Mouse (Mus musculus) heart, embryonic 16.5 days (tissue): Measurements from ENCODE around the gene Sstr4. TPM values are rescaled to one million over a fixed set of nuclear protein-coding genes. Genes with fewer than 3 reads are reported as not detected.

ENCODE experiments used
- ATAC-seq: fragments of 200-750 bp; cut with Nextera tagmentation; replicated peaks from 2 replicates; pipeline ENCODE4 v1.8.0; 2017; ENCODE audit warnings: moderate number of reproducible peaks; ENCODE audit not compliant: insufficient read depth, low FRiP score; ENCODE audit errors: extremely low read depth
- H3K27ac ChIP-seq: fragments of 300-500 bp; sonication (generic); 2 replicates; pipeline ENCODE4 v1.5.1; 2014; ENCODE audit warnings: mild to moderate bottlenecking, low read length, control low read depth, moderate library complexity
- H3K27me3 ChIP-seq: fragments of 300-500 bp; sonication (generic); 2 replicates; pipeline ENCODE4 v1.6.1; 2014; ENCODE audit warnings: low read length, mixed read lengths; ENCODE audit not compliant: control insufficient read depth, insufficient read depth
- H3K36me3 ChIP-seq: fragments of 300-500 bp; sonication (generic); 2 replicates; pipeline ENCODE4 v1.6.1; 2014; ENCODE audit not compliant: control insufficient read depth, insufficient read depth
- H3K4me1 ChIP-seq: fragments of 300-500 bp; sonication (generic); 2 replicates; pipeline ENCODE4 v1.6.1; 2014; ENCODE audit warnings: low read length, mixed read lengths; ENCODE audit not compliant: control insufficient read depth, insufficient read depth
- H3K4me2 ChIP-seq: fragments of 300-500 bp; sonication (generic); 2 replicates; pipeline ENCODE4 v1.6.1; 2014; ENCODE audit warnings: low read depth, mild to moderate bottlenecking, control low read depth, low read length
- H3K4me3 ChIP-seq: fragments of 300-500 bp; sonication (generic); 2 replicates; pipeline ENCODE4 v1.5.1; 2014; ENCODE audit warnings: mild to moderate bottlenecking, control low read depth, low read length
- H3K9ac ChIP-seq: fragments of 300-500 bp; sonication (generic); 2 replicates; pipeline ENCODE4 v1.6.1; 2014; ENCODE audit warnings: low read length, control low read depth
- H3K9me3 ChIP-seq: fragments of 300-500 bp; sonication (generic); replicated peaks from 2 replicates; pipeline ENCODE4 v1.6.1; 2016; ENCODE audit warnings: low read length; ENCODE audit not compliant: control insufficient read depth
- WGBS: fragments of 180-500 bp; shearing (Covaris S2); extraction: QIAGEN DNeasy Blood & Tissue Kit; methylation state at CpG from one replicate; pipeline ENCODE4 v1.1.7; 2014; 5-methylcytosine and 5-hydroxymethylcytosine counted together
- polyA plus RNA-seq: library from polyadenylated mRNA; unstranded; fragments of >200 nt; fragmentation: Nextera tagmentation; extraction: Ambion mirVana; gene quantifications from 2 replicates; pipeline ENCODE4 v1.2.1, GENCODE M21; 2015

Gene Sstr4
- polyA plus RNA-seq, 1 experiment from 2014 or later, result 0.38 TPM

DNA sequence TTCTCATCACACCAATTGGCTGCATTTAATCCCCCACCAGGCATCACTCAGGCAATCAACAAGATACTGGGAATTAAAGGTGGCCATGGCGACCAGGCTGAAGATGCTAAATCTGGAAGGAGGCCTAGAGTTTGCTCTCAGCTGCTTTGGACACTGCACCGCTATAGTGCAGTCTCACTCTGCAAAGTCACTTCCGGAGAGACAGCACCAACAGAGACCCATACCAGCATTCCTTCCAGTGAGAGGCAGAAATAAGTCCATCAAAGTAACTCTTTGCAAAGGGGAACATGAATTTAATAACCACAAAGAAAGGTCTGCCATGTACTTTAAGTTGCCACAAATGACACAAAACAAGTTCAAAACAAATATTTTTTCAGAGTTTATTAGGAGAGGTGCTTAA is 41.1 kb downstream of the Sstr4 start:
- no peaks in the 10 kb centered on the region for H3K27me3 ChIP-seq
- no peak for ATAC-seq
- WGBS, result 37% methylated on average over 3 of the region's 3 CpGs
- no peaks in the 10 kb centered on the region for H3K9me3 ChIP-seq
- H3K27ac ChIP-seq, result no peak overlapping the region
- no peaks in the 10 kb centered on the region for H3K36me3 ChIP-seq
- no peak overlapping the region for H3K9ac ChIP-seq
- no peaks in the 10 kb centered on the region for H3K4me1 ChIP-seq
- peak overlapping the region; percentile 25; the same call in 1 of the 2 replicates for H3K4me2 ChIP-seq
- H3K4me3 ChIP-seq, result no peak overlapping the region

DNA sequence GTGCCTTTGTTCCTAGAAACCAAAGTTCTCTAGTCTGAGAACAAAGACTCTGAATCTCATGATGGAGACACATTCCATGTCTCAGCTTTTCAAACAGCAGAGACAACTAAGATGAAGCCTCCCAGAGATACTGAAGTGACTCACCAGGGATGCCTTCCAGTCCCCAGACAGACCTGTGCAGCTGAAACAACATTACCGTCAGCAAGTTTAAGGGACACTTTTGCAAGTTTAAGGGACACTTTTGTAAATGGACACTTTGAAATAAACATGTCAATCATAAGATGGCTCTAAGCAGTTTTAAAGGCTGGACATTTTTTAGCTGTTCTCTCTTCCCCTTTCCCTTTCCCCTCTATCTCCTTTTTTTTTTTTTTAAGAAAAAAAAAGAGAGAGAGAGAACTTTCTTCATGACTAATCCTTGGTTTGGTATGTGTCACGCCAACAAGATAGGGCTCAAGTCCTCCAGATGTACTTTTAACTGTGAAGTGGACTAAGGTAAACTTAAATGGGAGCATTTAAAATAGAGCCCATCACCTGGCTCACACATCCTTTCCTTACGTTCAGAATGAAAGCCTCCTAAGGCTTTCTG is 44.6 kb downstream of the Sstr4 start:
- Histone ChIP-seq H3K4me2 (peak overlapping the region; percentile 46), H3K27ac (peak overlapping the region; percentile 33; the same call in 1 of the 2 replicates), H3K9me3 (no peaks in the 10 kb centered on the region), H3K27me3 (no peaks in the 10 kb centered on the region), H3K4me3 (peak overlapping the region; percentile 46), H3K4me1 (no peaks in the 10 kb centered on the region), H3K9ac (peak overlapping the region; percentile 30), H3K36me3 (no peaks in the 10 kb centered on the region)
- 28% methylated on average over 3 of the region's 3 CpGs for WGBS
- no peak for ATAC-seq

GRCm38 (mm10) chr2:148441421-148441820 is 46.3 kb downstream of the Sstr4 start:
- H3K4me1 ChIP-seq, result no peaks in the 10 kb centered on the region
- no peaks in the 10 kb centered on the region for H3K27me3 ChIP-seq
- peak overlapping the region; percentile 46 for H3K4me3 ChIP-seq
- ATAC-seq, result no peak
- H3K9me3 ChIP-seq, result no peaks in the 10 kb centered on the region
- peak overlapping the region; percentile 91 for H3K27ac ChIP-seq
- peak overlapping the region; percentile 46; the same call in 1 of the 2 replicates for H3K4me2 ChIP-seq
- WGBS, result 58% methylated on average over 10 of the region's 10 CpGs
- H3K36me3 ChIP-seq, result no peaks in the 10 kb centered on the region
- peak overlapping the region; percentile 67 for H3K9ac ChIP-seq

DNA sequence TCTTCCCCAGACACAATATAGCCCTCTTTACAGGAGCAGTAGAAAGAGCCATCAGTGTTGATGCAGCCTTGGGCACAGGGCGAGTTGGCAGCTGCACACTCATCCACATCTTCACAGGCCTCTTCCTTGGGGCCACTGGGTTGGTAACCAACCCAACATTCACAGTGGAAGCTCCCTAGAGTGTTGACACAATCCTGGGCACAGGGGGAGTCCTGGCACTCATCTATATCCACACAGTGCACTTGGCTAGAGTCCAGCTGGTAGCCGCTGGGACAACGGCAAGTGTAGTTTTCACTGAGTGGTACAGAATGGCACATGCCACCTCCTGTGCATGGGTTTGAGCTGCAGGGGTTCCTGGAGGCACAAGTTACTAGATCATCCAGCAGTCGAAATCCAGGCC is 47.0 kb downstream of the Sstr4 start:
- peak overlapping the region; percentile 45 for H3K4me2 ChIP-seq
- no peaks in the 10 kb centered on the region for H3K36me3 ChIP-seq
- peak overlapping the region; percentile 91 for H3K27ac ChIP-seq
- no peaks in the 10 kb centered on the region for H3K4me1 ChIP-seq
- H3K9ac ChIP-seq, result peak overlapping the region; percentile 67
- 62% methylated on average over 4 of the region's 4 CpGs for WGBS
- peak overlapping the region; percentile 46 for H3K4me3 ChIP-seq
- no peaks in the 10 kb centered on the region for H3K27me3 ChIP-seq
- no peak for ATAC-seq
- H3K9me3 ChIP-seq, result no peaks in the 10 kb centered on the region

- WGBS, result 66% methylated on average over 4 of the region's 4 CpGs
- no peaks in the 10 kb centered on the region for H3K36me3 ChIP-seq
- ATAC-seq, result no peak
- H3K9me3 ChIP-seq, result no peaks in the 10 kb centered on the region
- peak overlapping the region; percentile 67 for H3K9ac ChIP-seq
- H3K27me3 ChIP-seq, result no peaks in the 10 kb centered on the region
- H3K4me3 ChIP-seq, result peak overlapping the region; percentile 46
- no peaks in the 10 kb centered on the region for H3K4me1 ChIP-seq
- H3K4me2 ChIP-seq, result peak overlapping the region; percentile 45
- H3K27ac ChIP-seq, result peak overlapping the region; percentile 91
Observed at GRCm38 (mm10) chr2:148442710-148443109, 47.6 kb downstream of the Sstr4 start.

- no peaks in the 10 kb centered on the region for H3K9me3 ChIP-seq
- no peaks in the 10 kb centered on the region for H3K36me3 ChIP-seq
- H3K4me2 ChIP-seq, result peak within 1 kb of the TSS; percentile 45
- no peaks in the 10 kb centered on the region for H3K27me3 ChIP-seq
- H3K4me1 ChIP-seq, result no peaks in the 10 kb centered on the region
- peak; percentile 79 for ATAC-seq
- peak within 1 kb of the TSS; percentile 46 for H3K4me3 ChIP-seq
- peak within 1 kb of the TSS; percentile 91 for H3K27ac ChIP-seq
- 17% methylated on average over 13 of the region's 13 CpGs for WGBS
- peak within 1 kb of the TSS; percentile 67 for H3K9ac ChIP-seq
Observed at GRCm38 (mm10) chr2:148443249-148443958, 48.3 kb downstream of the Sstr4 start, which contains the start of gene Cd93. Gene Cd93 (minus strand): TSS chr2:148443563.

DNA sequence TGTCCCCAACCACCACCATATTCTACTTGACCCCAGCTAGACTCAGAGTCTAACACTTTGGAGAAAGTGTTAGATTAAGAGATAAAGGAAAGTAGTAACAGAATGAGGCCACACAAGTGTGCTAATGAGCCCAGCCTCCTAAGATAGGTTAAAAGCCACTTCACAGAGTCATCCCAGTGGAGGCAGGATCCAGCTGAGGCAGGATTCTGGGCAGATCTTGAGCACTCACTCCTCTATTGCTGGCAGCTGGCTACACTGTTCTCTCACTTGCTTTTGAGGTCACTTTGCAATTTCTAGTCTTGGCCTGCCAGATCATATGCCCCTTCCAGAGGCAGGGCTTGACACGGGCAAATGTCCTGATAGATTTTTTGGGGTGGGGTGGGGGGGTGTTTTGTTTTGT is 49.3 kb downstream of the Sstr4 start:
- H3K4me3 ChIP-seq, result no peak overlapping the region
- H3K9me3 ChIP-seq, result no peaks in the 10 kb centered on the region
- H3K9ac ChIP-seq, result no peak overlapping the region
- WGBS, result 58% methylated on average over 1 of the region's 1 CpGs
- no peaks in the 10 kb centered on the region for H3K36me3 ChIP-seq
- no peaks in the 10 kb centered on the region for H3K4me1 ChIP-seq
- no peak overlapping the region for H3K4me2 ChIP-seq
- H3K27me3 ChIP-seq, result no peaks in the 10 kb centered on the region
- peak overlapping the region; percentile 43 for H3K27ac ChIP-seq
- ATAC-seq, result no peak

GRCm38 (mm10) chr2:148445616-148446015 is 50.5 kb downstream of the Sstr4 start:
- no peak for ATAC-seq
- no peaks in the 10 kb centered on the region for H3K9me3 ChIP-seq
- 91% methylated on average over 1 of the region's 1 CpGs for WGBS

More at GRCm38 (mm10) chr2:148445616-148446015, 50.5 kb downstream of the Sstr4 start:
- Histone ChIP-seq H3K27ac (no peak overlapping the region), H3K4me3 (no peak overlapping the region), H3K36me3 (no peaks in the 10 kb centered on the region), H3K4me1 (no peaks in the 10 kb centered on the region), H3K27me3 (no peaks in the 10 kb centered on the region), H3K4me2 (no peak overlapping the region), H3K9ac (no peak overlapping the region)
